Mouse (Mus musculus) heart, postnatal 4 days (tissue): ENCODE data around the gene Oaz2. TPM values are rescaled to one million over a fixed set of nuclear protein-coding genes. Genes with fewer than 3 reads are reported as not detected.
"Not testable (repeated sequence)": the region's sequence is repeated elsewhere in the genome, so short reads cannot be mapped to it uniquely, and the experiment has no call there.

ENCODE experiments used
- DNase-seq: peaks from one replicate; pipeline ENCODE4 v3.0.0; 2021
- total RNA-seq, 2 experiments: library from RNA; stranded (reverse); gene quantifications; 2 replicates each; pipeline ENCODE4 v1.2.3; 2021

The Oaz2 gene
- total RNA-seq: 100 to 1,000 TPM; 213 to 221 TPM

DNA sequence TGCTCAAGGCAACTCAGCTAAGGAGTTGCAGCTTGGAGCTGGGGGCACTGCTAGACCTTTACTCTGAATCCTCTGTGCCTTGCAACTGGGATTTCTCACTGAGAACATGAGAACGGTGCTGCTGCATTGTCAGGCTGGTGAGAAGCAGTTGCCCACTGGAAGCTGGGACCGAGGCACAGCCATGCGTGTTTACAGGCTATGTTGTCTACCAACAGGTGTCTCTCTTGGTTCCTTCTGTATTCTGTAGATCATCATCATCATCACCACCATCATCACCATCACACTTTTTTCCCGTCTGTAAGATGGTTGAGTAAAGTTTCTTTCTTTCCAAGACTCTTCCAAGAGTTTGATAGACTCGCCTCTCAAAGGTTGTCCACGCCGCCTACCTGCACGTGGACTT lies at the start of gene Oaz2:
Oaz2 (plus strand) TSS at position 301 of the 400 bp plus-strand sequence.
- DNase-seq: no peak

DNA sequence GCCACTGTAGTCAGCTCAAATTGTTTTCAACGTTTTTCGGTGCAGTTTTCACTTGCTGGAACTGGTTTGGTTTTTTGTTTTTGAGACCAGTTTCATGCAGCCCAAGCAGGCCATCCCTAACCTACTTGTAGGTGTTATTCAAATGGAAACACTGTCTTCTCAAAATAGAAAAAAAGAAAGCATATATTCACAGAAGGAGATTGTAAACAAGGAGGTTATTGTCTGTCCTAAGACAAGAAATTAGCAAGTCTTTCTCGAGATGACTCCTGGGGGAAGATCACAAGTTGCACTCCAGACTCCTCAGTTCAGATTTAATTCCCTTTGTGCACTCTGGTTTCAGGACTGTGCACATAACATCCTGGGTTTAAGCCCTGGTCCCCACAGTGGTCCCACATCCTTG lies 48.5 kb upstream of the Oaz2 start:
- DNase-seq: no peak

DNA sequence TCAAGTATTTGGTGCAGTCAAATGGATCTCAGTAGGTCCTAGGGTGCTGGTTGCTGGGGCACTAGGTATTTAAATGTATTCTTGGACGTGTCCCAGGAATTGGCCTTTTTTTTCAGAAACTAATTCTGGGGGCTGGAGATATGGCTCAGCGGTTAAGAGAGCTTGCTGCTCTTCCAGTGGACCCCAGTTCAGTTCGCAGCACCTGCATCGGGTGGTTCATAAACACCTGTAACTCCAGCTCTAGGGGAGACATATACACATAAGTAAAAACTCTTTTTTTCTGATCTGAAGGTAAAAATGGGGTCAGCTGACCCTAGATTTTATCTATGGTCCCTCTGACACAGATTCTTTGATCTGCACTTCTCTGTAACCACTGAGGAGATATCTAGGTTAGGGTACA lies 46.6 kb upstream of the Oaz2 start:
- no peak for DNase-seq

DNA sequence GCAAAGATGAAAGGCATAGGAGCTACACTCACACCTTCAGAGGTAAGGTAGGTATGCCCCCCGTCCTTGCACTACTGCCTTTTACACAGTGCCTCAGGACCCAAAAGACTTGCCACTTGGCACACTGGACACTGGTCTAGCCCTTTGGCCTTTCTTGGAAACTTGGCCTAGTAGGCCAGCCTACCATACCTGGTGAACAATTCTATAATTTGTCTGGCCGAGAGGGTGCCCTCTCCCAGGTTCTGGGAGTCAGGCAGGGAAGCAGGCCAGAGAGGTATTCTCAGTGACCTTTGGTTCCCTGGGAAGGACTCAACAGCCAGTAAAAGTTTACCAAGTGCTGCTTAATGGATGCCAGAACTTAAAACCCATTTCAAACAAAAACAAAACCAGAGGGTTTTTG lies 46.1 kb upstream of the Oaz2 start:
- no peak for DNase-seq

DNA sequence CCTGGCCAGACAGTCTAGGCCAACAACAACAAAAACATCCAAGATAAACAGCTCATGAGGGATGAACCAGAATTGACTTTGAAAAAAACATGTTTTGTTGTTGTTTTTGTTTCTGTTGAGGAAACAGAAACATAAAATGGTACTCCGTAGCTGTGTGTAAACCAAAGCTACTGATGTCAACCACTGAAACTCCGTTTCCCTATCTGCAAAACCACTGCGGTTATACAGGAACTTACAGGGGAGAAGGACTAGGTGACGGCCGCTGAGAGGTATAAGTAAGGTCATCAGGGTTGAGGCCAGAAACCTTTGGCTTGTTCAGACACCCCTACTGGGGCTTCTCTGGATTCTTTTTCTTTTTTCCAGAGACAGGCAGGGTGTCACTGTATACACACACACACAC lies 45.0 kb upstream of the Oaz2 start:
- DNase-seq: no peak

DNA sequence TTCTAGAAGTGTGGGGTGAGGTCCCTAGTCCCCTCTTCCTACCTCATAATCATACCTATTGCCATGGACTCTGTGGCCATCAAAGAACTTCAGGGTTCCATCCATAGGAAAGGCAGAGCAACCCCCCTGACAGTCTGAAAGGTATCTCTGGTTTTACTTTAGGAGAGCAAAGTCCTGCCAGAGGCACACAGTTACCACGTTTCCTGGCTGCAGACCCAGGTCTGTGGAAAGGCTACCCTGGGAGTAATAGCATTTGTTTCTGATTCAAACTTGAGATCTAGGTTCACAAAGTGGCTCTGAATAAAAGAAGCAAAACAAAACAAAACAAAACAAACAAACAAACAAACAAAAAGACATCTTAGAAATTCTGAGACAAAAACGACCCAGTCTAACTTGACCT lies 43.5 kb upstream of the Oaz2 start:
- DNase-seq: no peak

DNA sequence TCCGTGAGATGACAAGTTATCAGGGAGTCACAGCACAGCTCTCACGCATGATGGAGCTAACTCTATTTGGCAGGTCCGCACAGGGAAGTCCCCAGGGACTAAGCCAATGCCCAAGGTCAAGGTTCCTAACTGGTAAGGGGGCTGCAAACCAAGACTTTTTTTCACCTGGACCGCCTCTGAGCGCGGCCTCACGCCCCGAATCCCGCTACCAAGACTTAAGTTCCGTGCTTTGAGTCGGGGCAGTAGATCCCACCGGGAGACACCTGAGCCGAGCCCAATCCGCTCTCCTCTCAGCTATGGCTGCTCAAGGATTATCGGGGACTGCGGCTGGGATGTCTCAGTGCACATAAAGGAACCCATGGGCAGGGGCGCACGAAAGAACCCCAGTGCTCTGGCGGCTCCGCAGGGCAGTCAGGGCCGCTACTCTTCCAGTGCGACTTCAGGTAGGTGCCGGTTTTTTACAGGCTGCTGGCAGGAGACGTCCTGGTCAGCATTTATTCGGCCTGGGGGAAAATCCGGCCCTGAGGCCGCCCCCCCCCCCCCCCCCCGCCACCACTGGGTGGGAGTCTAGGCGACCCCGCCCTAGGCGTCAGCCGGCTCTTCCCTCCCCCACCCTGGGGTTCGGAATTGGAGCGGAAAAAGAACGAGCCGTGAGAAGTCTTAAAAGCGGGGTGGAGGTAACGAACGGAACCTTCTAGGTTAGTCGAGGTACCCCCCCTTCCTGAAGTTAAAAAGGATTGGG lies 38.6 kb upstream of the Oaz2 start, which contains the start of gene Rbpms2:
Rbpms2 (plus strand) TSS at position 624 of the 742 bp plus-strand sequence.
- peak; percentile 62 for DNase-seq

DNA sequence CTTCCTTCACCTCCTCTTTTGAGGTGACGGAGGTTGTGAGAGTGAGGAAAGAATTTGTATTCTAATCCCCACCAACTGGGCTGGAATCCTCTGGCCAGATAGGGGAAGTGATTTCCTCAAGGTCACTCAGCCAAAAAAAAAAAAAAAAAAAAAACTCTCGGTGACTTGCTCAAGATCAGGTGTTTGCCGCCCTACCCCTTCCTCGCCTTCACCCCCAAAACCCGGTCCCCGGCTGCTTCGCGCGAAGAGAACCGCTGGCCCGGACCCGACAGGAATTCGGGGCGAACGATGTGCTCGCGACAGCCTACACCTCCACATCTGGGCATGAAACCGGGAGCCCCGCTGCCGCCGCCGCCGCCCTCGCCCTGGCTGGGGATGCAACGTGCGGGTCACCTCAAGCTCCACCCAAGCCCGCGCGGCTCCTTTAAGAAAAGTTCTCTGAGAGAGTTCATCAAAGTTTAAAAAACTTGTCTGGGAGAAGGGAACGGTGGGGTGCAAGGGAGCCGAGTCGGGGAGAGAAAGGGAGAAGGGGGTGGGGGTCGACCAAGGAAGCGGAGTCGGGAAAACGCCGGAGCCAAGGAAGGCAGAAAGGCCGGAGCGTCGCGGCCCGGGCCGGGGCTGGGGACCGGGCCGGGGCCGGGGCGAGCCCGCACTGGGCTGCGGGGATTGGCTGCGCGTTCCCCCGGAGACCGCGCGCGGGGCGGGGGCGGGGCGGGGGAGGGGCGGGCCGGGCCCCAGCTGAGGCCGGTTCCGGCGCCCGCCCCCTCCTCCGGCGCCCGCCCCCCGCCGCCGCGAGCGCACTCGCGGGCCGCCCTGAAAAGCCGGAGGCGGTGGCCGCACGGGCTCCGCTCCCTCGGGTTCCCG lies 37.8 kb upstream of the Oaz2 start:
- peak; percentile 76 for DNase-seq

DNA sequence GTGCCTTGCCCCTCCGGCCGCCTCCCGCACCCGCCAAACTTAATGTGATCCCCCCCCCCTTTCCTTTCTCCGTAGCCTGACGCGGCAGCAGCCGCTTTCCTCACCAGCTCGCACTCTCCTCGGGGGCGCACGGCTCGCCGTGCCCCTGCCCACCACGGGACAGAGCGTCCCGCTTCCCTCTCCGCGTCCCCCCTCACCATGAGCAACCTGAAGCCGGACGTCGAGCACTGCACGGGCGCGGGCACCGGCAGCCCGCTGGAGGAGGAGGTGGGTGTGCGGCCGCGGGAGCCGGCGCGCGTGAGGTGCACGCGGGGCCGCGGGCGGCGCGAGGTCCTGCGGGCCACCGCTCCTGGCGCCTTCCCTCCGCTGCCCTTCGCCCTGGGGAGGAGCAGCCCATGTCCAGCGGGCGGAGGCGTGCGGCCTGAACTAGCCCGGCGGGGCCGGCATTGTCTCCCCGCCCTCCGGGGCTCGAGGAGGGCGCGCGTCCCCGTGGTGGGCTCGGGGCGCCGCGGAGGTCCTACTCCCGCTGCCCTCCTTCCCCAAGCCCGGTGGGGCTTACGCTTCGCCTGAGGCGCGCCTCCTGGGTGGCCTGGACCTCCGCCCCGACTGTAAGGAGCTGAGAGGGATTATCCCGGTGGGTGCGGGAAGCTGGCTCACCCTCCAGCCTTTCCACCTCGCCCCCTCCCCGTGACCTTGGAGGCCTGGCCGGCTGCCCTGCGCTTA lies 37.0 kb upstream of the Oaz2 start:
- DNase-seq: peak; percentile 59

DNA sequence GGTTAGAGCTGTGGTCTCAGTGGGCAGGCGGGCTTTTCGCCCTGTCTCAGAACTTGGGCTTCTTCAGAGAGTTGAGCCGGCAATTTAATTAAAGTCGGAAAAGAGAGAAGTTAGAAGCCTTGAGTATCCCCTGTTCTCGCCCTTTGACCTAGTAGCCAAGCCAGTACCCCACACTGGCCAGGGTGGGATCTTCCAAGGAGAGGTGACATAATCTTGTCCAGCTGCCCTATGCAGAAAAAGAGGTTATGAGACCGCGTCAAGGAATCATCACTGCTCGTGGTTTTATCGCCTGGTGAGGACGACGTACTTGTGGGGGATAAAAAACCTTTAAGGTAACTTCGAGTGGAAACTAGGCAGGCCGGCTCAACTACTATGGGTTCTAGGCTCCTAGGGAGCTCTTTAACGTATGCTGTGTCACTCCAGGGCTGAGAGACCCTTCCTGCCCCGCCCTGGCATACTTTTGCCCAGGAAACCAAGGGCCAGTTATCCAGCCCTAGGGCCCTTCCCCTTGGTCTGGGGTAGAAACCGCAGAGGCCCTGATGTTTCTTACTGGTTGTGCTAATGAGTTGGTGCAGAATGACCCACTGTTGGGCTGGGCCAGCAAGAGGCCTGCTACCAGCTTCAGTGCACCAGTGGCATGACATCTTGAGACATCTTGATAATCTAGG lies 36.3 kb upstream of the Oaz2 start:
- no peak for DNase-seq

DNA sequence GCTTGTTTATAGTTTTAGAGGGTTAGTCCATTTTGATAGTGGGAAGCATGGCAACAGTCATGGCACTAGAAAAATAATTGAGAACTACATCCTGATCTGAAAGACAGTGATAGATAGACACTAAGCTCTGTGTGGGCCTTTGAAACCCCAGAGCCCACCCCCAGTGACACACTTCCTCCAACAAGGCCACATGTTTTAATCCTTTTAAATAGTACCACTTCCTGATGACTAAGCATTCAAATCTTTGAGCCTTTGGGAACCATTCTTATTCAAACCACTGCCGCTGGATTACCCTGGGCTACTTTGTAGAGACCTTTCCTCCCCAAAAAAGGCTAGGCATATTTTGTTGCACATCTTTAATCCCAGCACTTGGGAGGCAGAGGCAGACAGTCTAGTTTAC lies 32.0 kb upstream of the Oaz2 start:
- DNase-seq: no peak

DNA sequence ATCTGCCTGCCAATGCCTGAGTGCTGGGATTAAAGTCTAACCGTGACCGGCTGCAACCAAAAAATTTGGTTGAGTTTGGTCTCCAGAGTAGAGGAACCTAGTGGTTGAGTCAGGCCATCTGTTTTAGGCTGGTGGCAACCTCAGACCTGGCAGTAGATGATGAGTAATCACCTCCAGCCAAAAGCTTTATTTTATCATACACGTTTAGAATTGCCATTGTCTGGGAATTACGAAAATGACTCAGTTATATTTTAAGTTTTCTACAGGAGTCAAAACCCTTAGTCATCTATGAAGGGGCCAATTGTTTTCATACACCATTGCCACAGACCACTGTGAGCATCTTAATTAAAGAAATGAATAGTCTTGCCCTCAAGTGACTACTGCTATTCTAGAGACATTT lies 30.9 kb upstream of the Oaz2 start:
- DNase-seq: no peak

DNA sequence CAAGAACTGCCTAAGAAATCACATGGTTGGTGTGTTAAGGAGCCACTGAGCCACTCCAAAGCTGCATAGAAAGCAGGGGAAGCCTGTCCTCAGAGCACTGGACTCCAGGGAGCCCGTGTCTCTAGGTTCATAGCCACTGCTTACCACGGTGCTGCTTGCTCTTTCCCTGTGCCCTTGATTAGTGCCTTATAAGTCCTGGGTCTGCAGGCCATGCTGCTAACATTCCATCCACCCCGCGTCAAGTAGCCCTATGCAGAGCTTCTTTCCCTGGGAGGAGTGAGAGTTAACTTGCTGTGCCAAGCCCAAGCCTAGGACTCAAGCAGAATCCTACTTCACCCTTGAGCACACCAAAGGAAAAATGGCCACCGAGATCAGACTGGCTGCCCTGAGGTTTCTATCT lies 28.7 kb upstream of the Oaz2 start:
- DNase-seq: peak; percentile 42

DNA sequence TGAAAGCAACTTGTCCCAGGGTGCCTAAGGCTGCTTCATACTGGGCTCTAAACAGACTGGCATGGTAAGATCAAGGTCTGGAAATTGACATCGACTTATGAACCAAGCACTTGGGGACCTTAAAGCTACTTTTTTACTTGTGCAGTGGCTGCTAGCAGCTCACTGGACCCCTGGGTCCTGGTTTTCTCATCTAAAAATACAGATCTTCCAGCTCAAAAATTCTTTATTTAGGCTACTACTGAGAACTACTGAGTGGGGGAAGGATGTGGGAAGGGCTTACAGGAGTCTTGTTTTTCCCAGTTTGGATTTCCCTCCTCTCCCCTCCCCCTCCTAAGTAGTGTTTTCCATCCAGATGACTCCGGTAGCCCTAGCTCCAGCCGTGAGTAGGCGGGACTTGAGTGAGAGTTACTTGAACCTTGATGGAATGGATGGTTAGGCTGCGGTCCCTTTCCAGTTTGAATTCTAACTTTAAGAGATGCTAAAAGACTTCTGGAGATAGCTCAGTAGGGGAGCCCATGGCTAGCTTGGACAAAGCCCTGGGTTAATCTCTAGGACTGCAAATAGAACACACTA lies 26.9 kb upstream of the Oaz2 start:
- DNase-seq: peak; percentile 38

DNA sequence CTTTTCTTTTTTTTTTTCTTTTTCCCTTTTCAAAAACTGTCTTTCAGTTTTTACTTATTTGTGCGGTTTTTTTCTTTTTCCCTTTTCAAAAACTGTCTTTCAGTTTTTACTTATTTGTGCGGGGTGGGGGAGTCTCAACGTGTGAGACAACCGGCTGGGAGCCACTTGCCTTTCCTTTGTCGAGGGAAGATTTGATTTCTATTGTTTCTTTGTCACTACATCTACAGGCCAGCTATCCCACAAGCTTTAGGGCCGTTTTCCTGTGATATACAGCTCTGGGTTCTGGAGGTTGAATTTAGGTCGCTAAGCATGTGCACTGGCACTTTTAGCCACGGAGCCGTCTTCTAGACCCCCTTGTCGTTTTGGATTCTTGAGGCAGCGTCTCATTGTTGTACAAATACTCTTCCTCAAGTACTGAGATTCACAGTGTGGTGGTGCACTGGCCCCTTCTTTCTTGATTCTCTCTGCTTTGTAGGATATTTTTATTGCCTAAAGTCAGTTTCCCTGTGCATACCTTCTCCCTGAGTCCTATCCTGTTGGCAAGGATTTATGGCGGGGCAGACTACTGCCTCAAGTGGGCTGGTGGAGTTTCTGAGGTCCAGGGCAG lies 26.3 kb upstream of the Oaz2 start:
- DNase-seq: no peak

DNA sequence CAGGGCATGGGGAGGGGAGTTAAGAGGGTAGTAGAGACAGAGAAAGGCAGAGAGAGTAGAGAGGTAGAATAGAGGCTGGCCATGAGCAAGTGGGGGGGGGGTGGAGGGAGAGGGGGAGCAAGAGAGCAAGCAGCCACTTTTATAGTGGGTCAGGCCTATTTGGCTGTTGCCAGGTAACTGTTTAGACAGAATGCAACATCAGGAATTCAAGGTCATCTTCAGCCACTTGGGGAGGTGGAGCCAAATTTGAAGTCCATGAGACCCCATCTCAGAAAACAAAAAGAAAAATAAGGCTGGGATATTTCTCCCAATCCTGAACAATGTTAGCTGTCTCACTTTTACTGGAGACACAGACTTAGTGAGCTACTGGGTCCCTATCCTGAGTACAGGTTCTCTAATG lies 25.3 kb upstream of the Oaz2 start:
- DNase-seq: no peak

DNA sequence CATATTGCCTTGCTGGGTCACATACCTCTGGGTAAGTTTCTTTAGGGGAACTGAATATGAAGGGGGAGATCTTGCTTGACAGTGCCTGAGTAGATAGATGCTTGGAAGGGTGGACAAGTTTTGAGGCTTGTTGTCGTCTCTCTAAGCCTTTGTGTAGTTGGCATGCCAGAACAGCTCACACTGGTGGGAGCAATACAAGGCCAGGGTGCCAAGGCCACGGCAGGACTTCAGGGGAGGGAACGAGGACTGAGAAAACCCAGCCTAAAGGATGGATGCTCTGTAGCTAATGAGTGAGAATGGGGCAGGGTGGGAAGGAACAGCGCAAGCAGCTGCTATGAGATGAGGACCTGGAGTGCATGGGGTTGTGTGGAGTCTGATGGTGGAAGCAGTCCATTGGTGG lies 22.8 kb upstream of the Oaz2 start:
- no peak for DNase-seq

DNA sequence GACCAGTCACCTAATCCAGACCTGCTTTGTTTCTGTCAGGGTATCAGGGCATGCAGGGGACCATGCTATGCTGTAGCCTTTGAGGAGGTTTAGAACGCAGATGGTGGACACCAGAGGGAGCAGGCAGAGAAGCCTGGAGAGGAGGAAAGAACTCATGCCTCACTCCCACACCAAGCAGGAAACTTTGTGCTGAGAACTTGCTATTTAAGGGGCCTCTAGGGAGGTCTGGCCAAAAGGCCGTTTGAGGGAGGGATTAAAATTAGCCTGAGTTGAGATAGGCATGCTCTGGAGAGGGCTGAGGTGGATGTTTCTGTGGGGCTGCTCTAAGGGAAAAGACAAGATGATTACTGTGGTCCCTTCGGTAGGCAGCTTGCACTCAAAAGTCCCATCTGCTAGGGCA lies 21.8 kb upstream of the Oaz2 start:
- DNase-seq: peak; percentile 46

DNA sequence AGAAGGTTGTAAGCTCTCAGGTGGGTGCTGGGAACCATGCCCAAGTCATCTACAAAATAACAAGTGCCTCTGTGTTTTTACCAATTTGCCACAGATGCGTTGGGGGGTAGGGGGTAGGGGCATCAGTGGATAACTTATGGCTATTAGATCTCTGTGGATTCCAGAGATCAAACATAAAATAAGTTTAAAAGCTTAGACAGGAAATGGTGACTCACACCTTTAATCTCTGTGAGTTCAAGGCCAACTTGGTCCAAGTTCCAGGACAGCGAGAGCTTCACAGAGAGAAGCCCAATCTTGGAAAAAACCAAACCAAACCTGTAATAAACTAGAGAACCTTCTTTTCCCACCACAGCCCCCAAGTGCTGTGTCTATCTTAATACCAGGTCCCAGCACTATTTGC lies 21.0 kb upstream of the Oaz2 start:
- no peak for DNase-seq

DNA sequence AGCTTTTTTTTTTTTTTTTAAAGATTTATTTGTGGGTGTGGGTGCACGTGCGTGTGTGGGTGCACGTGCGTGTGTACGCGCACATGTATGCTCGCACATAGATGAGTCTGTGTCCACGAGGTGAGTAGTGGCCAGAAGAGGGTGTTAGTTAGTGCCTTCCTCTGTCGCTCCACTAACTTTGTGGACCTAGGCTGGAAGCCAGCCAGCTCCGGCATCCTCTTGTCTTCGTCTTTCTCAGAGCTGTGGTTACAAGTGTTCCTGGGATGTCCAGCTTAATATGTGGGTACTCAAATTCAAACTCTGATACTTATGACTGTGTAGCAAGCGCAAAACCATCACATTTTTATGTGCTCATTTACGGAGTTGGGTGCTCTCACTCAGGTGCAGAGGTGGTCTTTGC lies 19.1 kb upstream of the Oaz2 start:
- no peak for DNase-seq

DNA sequence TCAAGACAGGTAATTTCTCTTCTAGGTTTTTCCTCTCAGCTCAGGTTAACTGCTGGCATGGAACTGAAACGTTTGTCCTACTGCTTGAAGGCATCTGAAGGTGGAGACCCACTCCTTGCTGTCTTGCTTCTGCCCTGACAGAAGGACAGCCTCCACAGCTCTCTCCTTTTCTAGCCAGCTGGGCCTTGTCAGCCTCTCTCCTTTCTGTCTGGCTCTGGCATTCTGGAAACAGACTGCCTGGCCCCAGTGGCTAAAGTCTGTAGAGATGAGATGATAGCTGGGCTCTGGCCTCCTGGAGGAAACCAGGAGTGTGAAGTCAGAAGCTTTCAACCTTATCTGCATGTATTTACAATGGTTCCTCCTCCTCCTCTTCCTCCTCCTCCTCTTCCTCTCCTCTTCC lies 17.8 kb upstream of the Oaz2 start:
- DNase-seq: peak; percentile 32

DNA sequence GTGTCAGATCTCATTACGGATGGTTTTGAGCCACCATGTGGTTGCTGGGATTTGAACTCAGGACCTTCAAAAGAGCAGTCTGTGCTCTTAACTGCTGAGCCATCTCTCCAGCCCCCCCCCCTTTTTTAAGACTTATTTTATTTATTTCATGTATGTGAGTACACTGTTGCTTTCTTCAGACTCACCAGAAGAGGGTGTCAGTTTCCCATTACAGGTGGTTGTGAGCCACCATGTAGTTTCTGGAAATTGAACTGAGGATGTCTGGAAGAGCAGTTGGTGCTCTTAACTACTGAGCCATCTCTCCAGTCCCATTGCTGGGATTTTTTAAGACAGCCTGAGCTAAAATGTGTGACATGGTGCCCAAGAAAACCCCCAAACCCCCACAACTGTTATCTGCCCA lies 15.8 kb upstream of the Oaz2 start:
- DNase-seq: not testable (repeated sequence)
